Mouse (Mus musculus): ENCODE measurements around the gene Cuedc2. TPM values are rescaled to one million over a fixed set of nuclear protein-coding genes. Genes with fewer than 3 reads are reported as not detected.

Gene Cuedc2
- polyA plus RNA-seq, 1 experiment from 2014 or later: 177 TPM

- peaks cover 29% of the 10 kb centered on the region for H3K27me3 ChIP-seq
- H3K4me2 ChIP-seq (replicated peaks): peak overlapping the region; percentile 80
- no peak overlapping the region for H3K27ac ChIP-seq
- H3K9me3 ChIP-seq: no peaks in the 10 kb centered on the region
- H3K4me1 ChIP-seq: peaks cover 9% of the 10 kb centered on the region
- WGBS: 0% methylated on average over 29 of the region's 29 CpGs
- H3K36me3 ChIP-seq: no peaks in the 10 kb centered on the region
- H3K4me3 ChIP-seq: peak overlapping the region; percentile 53
- peak overlapping the region; percentile 66 for H3K9ac ChIP-seq
- peak; percentile 73 for ATAC-seq (ENCODE audit: low FRiP score, low read depth)
Observed at GRCm38 (mm10) chr19:46356701-46357138, 18.2 kb upstream of the Cuedc2 start.

GRCm38 (mm10) chr19:46350168-46350932 lies 11.8 kb upstream of the Cuedc2 start, which contains the start of gene 2310034G01Rik:
2310034G01Rik (minus strand) TSS chr19:46350302.
- WGBS: 48% methylated on average over 10 of the region's 10 CpGs
- peak within 1 kb of the TSS; percentile 80 for H3K9ac ChIP-seq
- peaks cover 15% of the 10 kb centered on the region for H3K4me1 ChIP-seq
- no peak for ATAC-seq (ENCODE audit: low FRiP score, low read depth)
- H3K4me3 ChIP-seq: peak within 1 kb of the TSS; percentile 74
- peak within 1 kb of the TSS; percentile 66 for H3K27ac ChIP-seq
- H3K4me2 ChIP-seq (replicated peaks): peak within 1 kb of the TSS; percentile 78
- no peaks in the 10 kb centered on the region for H3K36me3 ChIP-seq
- no peaks in the 10 kb centered on the region for H3K9me3 ChIP-seq
- H3K27me3 ChIP-seq: 0 out of 2 replicates have a peak, but pooled peaks cover 7% of the 10 kb centered on the region

DNA sequence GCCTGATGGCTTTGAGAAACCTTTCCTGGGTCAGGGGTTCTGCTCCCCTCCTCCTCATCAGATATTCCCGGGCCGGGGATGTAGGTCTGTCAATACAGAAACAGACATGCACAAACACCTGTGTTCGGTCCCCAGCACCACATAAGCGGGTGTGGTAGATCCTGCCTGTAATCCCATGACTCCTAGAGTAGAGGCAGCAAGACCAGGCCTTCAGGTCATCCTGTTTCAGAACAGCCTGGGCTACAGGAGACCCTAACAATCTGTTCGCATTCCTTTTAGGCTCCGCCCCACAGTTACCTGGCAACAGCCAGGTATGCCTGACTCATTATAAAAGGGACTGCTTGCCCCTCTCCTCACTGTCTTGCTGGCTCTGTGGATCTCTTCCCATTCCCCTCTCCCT lies 11.0 kb upstream of the Cuedc2 start:
- peak overlapping the region; percentile 80 for H3K9ac ChIP-seq
- peak overlapping the region; percentile 78 for H3K4me2 ChIP-seq (replicated peaks)
- H3K4me3 ChIP-seq: peak overlapping the region; percentile 74
- no peak overlapping the region; the same call in 1 of the 2 replicates for H3K27ac ChIP-seq
- H3K27me3 ChIP-seq: peaks cover 7% of the 10 kb centered on the region; the same call in 1 of the 2 replicates
- H3K4me1 ChIP-seq: peaks cover 15% of the 10 kb centered on the region
- no peaks in the 10 kb centered on the region for H3K36me3 ChIP-seq
- 31% methylated on average over 6 of the region's 6 CpGs for WGBS
- ATAC-seq (ENCODE audit: low FRiP score, low read depth): peak; percentile 22
- no peaks in the 10 kb centered on the region for H3K9me3 ChIP-seq

DNA sequence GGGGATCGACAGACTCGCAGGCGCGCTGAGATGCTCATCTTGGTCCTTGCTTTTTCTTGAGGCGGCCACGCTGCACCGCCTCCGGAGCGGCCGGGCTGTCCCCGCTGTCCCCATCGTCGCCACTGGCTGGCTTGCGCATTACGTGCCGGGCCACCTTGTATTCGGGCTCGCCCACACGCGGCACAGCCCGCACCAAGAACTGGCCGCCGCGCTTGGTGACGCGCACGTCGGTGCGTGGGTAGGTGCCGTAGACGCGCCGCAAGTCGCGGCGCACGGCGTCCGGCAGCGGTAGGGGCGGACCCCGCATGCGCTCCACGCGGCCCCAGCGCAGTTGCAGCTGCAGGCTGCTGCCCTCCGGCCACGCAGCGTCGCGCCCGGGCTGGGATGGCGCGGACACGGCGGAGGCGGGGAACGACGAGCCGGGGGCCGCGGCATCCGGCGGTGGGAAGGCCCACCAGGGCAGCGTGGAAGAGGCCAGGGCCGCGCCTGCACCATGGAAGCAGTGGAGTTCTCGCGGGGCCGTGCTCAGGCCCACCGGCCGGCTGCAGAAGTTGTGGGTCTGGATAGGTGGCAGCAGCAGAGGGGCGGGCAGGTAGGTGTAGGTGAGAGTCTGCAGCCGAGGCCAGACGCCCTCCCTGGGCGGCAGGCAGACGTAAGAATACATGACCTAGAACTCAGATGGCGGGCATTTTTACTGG lies 10.4 kb upstream of the Cuedc2 start:
- Histone ChIP-seq H3K9me3 (no peaks in the 10 kb centered on the region), H3K4me3 (peak overlapping the region; percentile 74), H3K4me1 (peaks cover 15% of the 10 kb centered on the region), H3K9ac (peak overlapping the region; percentile 80), H3K36me3 (no peaks in the 10 kb centered on the region), H3K4me2 (replicated peaks) (peak overlapping the region; percentile 78), H3K27me3 (peaks cover 7% of the 10 kb centered on the region; the same call in 1 of the 2 replicates), H3K27ac (peak overlapping the region; percentile 66)
- WGBS: under 1% methylated on average over 78 of the region's 78 CpGs
- ATAC-seq (ENCODE audit: low FRiP score, low read depth): peak; percentile 87

DNA sequence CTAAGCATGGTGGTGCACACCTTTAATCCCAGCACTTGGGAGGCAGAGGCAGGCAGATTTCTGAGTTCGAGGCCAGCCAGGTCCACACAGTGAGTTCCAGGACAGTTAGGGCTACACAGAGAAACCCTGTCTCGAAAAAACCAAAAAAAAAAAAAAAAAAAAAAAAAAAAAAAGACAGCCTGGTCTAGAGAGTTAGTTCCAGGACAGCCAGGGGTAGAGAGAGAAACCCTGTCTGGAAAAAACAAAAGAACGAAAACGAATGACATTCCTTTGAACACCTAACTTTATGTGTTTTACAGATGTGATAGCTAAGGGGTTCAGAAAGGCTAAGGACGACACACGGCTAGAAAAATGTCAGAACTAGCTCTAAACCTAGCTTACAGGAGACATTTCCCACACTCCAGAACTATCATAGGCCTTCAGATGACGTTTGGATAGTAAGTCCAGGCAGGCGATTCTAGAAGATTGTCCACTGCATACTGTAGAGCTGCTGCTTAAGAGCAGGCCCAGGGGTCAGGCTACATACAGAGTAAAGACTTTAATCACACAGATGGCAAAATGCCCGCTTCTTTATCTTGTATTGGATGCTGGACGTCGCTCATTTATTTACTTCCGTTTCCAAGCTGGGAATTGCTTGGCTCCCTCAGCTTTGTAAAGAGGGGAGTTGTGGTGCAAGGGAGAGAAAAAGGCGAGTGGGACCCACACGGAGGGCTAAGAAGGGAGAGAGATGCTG lies 9.6 kb upstream of the Cuedc2 start:
- H3K36me3 ChIP-seq: no peaks in the 10 kb centered on the region
- H3K4me1 ChIP-seq: peaks cover 15% of the 10 kb centered on the region
- ATAC-seq (ENCODE audit: low FRiP score, low read depth): no peak
- H3K27ac ChIP-seq: peak overlapping the region; percentile 66; the same call in 1 of the 2 replicates
- no peaks in the 10 kb centered on the region for H3K9me3 ChIP-seq
- 26% methylated on average over 14 of the region's 14 CpGs for WGBS
- H3K9ac ChIP-seq: peak overlapping the region; percentile 80
- H3K27me3 ChIP-seq: peaks cover 7% of the 10 kb centered on the region; the same call in 1 of the 2 replicates
- peak overlapping the region; percentile 78 for H3K4me2 ChIP-seq (replicated peaks)
- H3K4me3 ChIP-seq: peak overlapping the region; percentile 74

GRCm38 (mm10) chr19:46347146-46347545 lies 8.6 kb upstream of the Cuedc2 start:
- H3K9me3 ChIP-seq: no peaks in the 10 kb centered on the region
- no peak overlapping the region for H3K4me2 ChIP-seq (replicated peaks)
- no peak overlapping the region for H3K27ac ChIP-seq
- no peak overlapping the region for H3K4me3 ChIP-seq
- ATAC-seq (ENCODE audit: low FRiP score, low read depth): no peak
- peaks cover 15% of the 10 kb centered on the region for H3K4me1 ChIP-seq
- H3K9ac ChIP-seq: no peak overlapping the region
- peaks cover 7% of the 10 kb centered on the region; the same call in 1 of the 2 replicates for H3K27me3 ChIP-seq
- WGBS: 97% methylated on average over 1 of the region's 1 CpGs
- H3K36me3 ChIP-seq: no peaks in the 10 kb centered on the region

- no peaks in the 10 kb centered on the region for H3K36me3 ChIP-seq
- peak overlapping the region; percentile 25; the same call in 1 of the 2 replicates for H3K9ac ChIP-seq
- WGBS: 9% methylated on average over 7 of the region's 7 CpGs
- no peak overlapping the region for H3K27ac ChIP-seq
- no peaks in the 10 kb centered on the region; the same call in 1 of the 2 replicates for H3K27me3 ChIP-seq
- H3K9me3 ChIP-seq: no peaks in the 10 kb centered on the region
- H3K4me2 ChIP-seq (replicated peaks): no peak overlapping the region
- peaks cover 11% of the 10 kb centered on the region for H3K4me1 ChIP-seq
- no peak for ATAC-seq (ENCODE audit: low FRiP score, low read depth)
- H3K4me3 ChIP-seq: no peak overlapping the region
Observed at GRCm38 (mm10) chr19:46344710-46345419, 6.4 kb upstream of the Cuedc2 start.

- WGBS: 65% methylated on average over 7 of the region's 7 CpGs
- Histone ChIP-seq H3K27ac (peak overlapping the region; percentile 40; the same call in 1 of the 2 replicates), H3K9me3 (no peaks in the 10 kb centered on the region), H3K9ac (no peak overlapping the region), H3K4me3 (no peak overlapping the region), H3K36me3 (no peaks in the 10 kb centered on the region), H3K27me3 (no peaks in the 10 kb centered on the region), H3K4me1 (peaks cover 22% of the 10 kb centered on the region), H3K4me2 (replicated peaks) (peak overlapping the region; percentile 81; the same call in 1 of the 2 replicates)
- no peak for ATAC-seq (ENCODE audit: low FRiP score, low read depth)
Observed at GRCm38 (mm10) chr19:46339287-46339971, 927 bp upstream of the Cuedc2 start.

- ATAC-seq (ENCODE audit: low FRiP score, low read depth): no peak; the same call in 1 of the 2 replicates
- peak overlapping the region; percentile 81 for H3K4me2 ChIP-seq (replicated peaks)
- H3K27me3 ChIP-seq: no peaks in the 10 kb centered on the region
- 52% methylated on average over 6 of the region's 6 CpGs for WGBS
- peak overlapping the region; percentile 81 for H3K4me3 ChIP-seq
- no peaks in the 10 kb centered on the region for H3K9me3 ChIP-seq
- peaks cover 22% of the 10 kb centered on the region for H3K4me1 ChIP-seq
- no peaks in the 10 kb centered on the region for H3K36me3 ChIP-seq
- no peak overlapping the region for H3K9ac ChIP-seq
- H3K27ac ChIP-seq: no peak overlapping the region
Observed at GRCm38 (mm10) chr19:46338942-46339286, 412 bp upstream of the Cuedc2 start.

DNA sequence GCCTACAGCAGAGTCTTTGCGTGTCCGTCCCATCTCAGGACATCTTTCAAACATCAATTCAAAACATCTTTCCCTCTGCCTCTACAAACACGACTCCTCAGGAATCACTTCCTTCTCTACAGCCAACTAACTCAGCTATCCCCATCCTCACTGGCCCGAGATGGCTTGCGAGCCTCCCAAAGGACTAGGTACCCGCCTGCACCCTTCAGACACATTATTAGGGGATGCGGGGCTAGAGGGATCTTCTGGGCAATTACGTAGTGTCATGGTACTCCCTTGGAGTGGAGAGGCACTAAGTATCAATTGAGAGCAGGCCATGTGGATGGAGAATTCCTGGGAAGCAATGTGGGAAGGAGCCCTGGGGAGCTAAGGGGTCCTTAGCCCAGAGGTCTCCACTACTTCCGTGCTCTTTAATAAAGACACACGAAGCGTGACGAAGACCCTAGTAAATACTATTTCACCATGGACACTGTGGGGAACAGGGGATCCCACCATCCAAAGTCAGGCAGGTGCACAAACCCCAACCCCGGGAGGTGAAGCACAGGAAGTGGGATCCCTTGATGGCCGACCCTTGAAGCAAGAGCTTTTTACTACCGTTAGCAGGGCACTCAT lies 677 bp downstream of the Cuedc2 start:
- Histone ChIP-seq H3K9ac (peak overlapping the region; percentile 84), H3K9me3 (no peaks in the 10 kb centered on the region), H3K27me3 (no peaks in the 10 kb centered on the region), H3K4me1 (peaks cover 22% of the 10 kb centered on the region), H3K27ac (no peak overlapping the region), H3K4me2 (replicated peaks) (peak overlapping the region; percentile 81), H3K36me3 (no peaks in the 10 kb centered on the region), H3K4me3 (peak overlapping the region; percentile 81)
- WGBS: 38% methylated on average over 15 of the region's 15 CpGs
- no peak for ATAC-seq (ENCODE audit: low FRiP score, low read depth)

Measured in limb, embryonic 13.5 days (tissue).